Mouse (Mus musculus): ENCODE measurements around the gene Lsm11.

GRCm38 (mm10) chr11:45921480-45921898 is 23.2 kb downstream of the Lsm11 start:
- TF ChIP-seq CTCF (IDR thresholded peaks at IDR 0.05; ENCODE audit: low read depth, low read length) (no peak), POLR2A (IDR thresholded peaks at IDR 0.05; ENCODE audit: borderline replicate concordance, low read depth, low read length) (no peak)

All from bone marrow macrophage, adult 2 months (primary cell).